ENCODE assay signal across 13 mouse cellular contexts in genomic region chr4:136653019-136653418, GRCm38 (mm10). TPM values are rescaled to one million over a fixed set of nuclear protein-coding genes. Genes with fewer than 3 reads are reported as not detected.
A peak's percentile ranks its signal among the peaks of the same experiment; 100 is the strongest.
DNase-seq lines count a peak whose midpoint lies in the region; ATAC-seq lines count a peak whose summit lies in the region.
"Had no signal": no experiment of that assay in that cellular context is flagged by ENCODE, and none has a peak within 500 bp of the region (broad histone marks: within the 10 kb centered on the region; RNA-seq: fewer than 3 reads in every experiment).

No protein-coding gene starts in this region.

- no peaks in the 10 kb centered on the region for H3K9me3 ChIP-seq in megakaryocyte, embryonic 14.5 days
- H3K9me3 ChIP-seq in liver, embryonic 13.5 days (replicated peaks): no peaks in the 10 kb centered on the region

- peak overlapping the region; percentile 27; the same call in 1 of the 2 replicates for H3K27ac ChIP-seq in liver, embryonic 13.5 days

- peaks cover 2% of the 10 kb centered on the region for H3K36me3 ChIP-seq in megakaryocyte, embryonic 14.5 days (replicated peaks; ENCODE audit: low read length)
- H3K36me3 ChIP-seq in liver, embryonic 13.5 days: no peaks in the 10 kb centered on the region

- peaks cover 5% of the 10 kb centered on the region for H3K27me3 ChIP-seq in megakaryocyte, embryonic 14.5 days (replicated peaks)
- H3K27me3 ChIP-seq in liver, embryonic 13.5 days: no peaks in the 10 kb centered on the region

- H3K9ac ChIP-seq in liver, embryonic 13.5 days: no peak overlapping the region

- DNase-seq in cerebellum, postnatal 10 days: peak; percentile 56 to 64
- DNase-seq in cerebellum, postnatal 4 days (ENCODE audit: low spot score in 2 of 2): no peak
- DNase-seq in liver, embryonic 13.5 days: no peak
- DNase-seq in thymus, adult 18-20 months: no peak
- DNase-seq in spleen, postnatal 10 days (ENCODE audit: low spot score in 2 of 2): no peak
- no peak for DNase-seq in right cerebral cortex, postnatal 4 days
- DNase-seq: adrenal gland, adult 8-10 months; heart, adult 18-20 months; kidney, postnatal 14 days; thymus, postnatal 4 days had no signal

- peaks cover 85% of the 10 kb centered on the region for H3K4me1 ChIP-seq in megakaryocyte, embryonic 14.5 days
- peaks cover 37% of the 10 kb centered on the region for H3K4me1 ChIP-seq in liver, embryonic 13.5 days (replicated peaks)

- peak overlapping the region; percentile 28; the same call in 1 of the 2 replicates for H3K4me2 ChIP-seq in liver, embryonic 13.5 days

- peak overlapping the region; percentile 92 for H3K4me3 ChIP-seq in megakaryocyte, embryonic 14.5 days (replicated peaks)
- H3K4me3 ChIP-seq in liver, embryonic 13.5 days (replicated peaks): no peak overlapping the region

- ATAC-seq in megakaryocyte, adult 5-6 weeks (ENCODE audit: poor library complexity, severe bottlenecking): no peak
- peak; percentile 43; the same call in 1 of the 2 replicates for ATAC-seq in liver, embryonic 13.5 days (ENCODE audit: low read depth)
- ATAC-seq: lung, postnatal 0 days had no signal

- WGBS in liver, embryonic 13.5 days (ENCODE audit: insufficient replicate concordance): 9% methylated on average over 6 of the region's 6 CpGs

RNA-seq across cellular contexts. Expression of gene Lactbl1, which starts 30.6 kb away (rescaled TPM):
- 0.04 TPM in 1 of 2 replicates, not detected in the other for polyA plus RNA-seq in megakaryocyte, embryonic 14.5 days (2012; ENCODE audit: insufficient read depth, low replicate concordance)
- not detected in 2 replicates for total RNA-seq in megakaryocyte, adult 5-6 weeks (2015)
- total RNA-seq in megakaryocyte, adult 5-6 weeks (2017): 0.16 TPM in 1 of 2 replicates, not detected in the other
- not detected in 2 replicates for polyA plus RNA-seq in liver, embryonic 13.5 days (2015; fragmentation: Nextera tagmentation; extraction: Ambion mirVana)
- total RNA-seq: adrenal gland, adult 8-10 months; heart, adult 18-20 months had no signal
- polyA plus RNA-seq: lung, postnatal 0 days had no signal

RNA-seq across cellular contexts. Expression of gene Tex46, which starts 42.8 kb away (rescaled TPM):
- polyA plus RNA-seq in megakaryocyte, embryonic 14.5 days (2012; ENCODE audit: insufficient read depth, low replicate concordance): not detected in 2 replicates
- total RNA-seq in megakaryocyte, adult 5-6 weeks (2015): not detected in 2 replicates
- not detected in 2 replicates for total RNA-seq in megakaryocyte, adult 5-6 weeks (2017)
- polyA plus RNA-seq in liver, embryonic 13.5 days (2015; fragmentation: Nextera tagmentation; extraction: Ambion mirVana): not detected in 2 replicates
- total RNA-seq: adrenal gland, adult 8-10 months; heart, adult 18-20 months had no signal
- polyA plus RNA-seq: lung, postnatal 0 days had no signal

RNA-seq across cellular contexts. Expression of gene Kdm1a, which starts 50.5 kb away (rescaled TPM):
- polyA plus RNA-seq in megakaryocyte, embryonic 14.5 days (2012; ENCODE audit: insufficient read depth, low replicate concordance): 7.1 and 8.2 TPM in 2 replicates
- 24.1 and 25.8 TPM in 2 replicates for total RNA-seq in megakaryocyte, adult 5-6 weeks (2015)
- 36.6 and 48.6 TPM in 2 replicates for total RNA-seq in megakaryocyte, adult 5-6 weeks (2017)
- 11.8 and 12.4 TPM in 2 replicates for polyA plus RNA-seq in liver, embryonic 13.5 days (2015; fragmentation: Nextera tagmentation; extraction: Ambion mirVana)

Comparison
In these comparisons a context has a peak if more than half of its experiments do, and no peak if none do; other contexts are left out.
1. DNase-seq: peak in cerebellum, postnatal 10 days (2 of 2); none in cerebellum, postnatal 4 days (0 of 2), liver, embryonic 13.5 days (single experiment), thymus, adult 18-20 months (0 of 2), spleen, postnatal 10 days (0 of 2) and right cerebral cortex, postnatal 4 days (single experiment).